Mouse (Mus musculus): ENCODE data around the gene Vmn2r104. TPM values are rescaled to one million over a fixed set of nuclear protein-coding genes. Genes with fewer than 3 reads are reported as not detected.

Vmn2r104 gene
- total RNA-seq (2023): not detected

DNA sequence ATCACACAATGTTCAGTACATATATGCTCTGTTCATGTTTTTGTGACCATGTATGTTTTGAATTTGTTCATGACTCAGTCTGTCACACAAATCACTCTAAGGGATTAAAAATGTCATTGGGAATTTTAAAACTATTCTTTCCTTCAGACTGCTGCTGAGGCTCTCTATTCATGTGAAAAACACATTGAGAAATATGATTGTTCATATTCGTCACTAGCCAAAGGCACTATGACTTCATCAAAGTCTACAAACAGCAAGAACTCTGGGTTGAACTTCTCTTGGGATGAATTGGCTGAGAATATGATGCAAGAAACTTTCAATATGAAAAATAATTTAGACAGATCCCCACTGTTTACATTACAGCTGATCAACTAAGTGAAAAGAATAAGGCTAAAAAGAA is at the start of gene Vmn2r104:
Vmn2r104 (minus strand) TSS at position 101 of the 400 bp plus-strand sequence.

Other genes with a start within 250 kb of the Vmn2r104 start
- gene Fpr-rs7, start 65.9 kb upstream of the Vmn2r104 start, total RNA-seq (2023): not detected
- gene Fpr-rs6, start 134.8 kb upstream of the Vmn2r104 start, total RNA-seq (2023): not detected
- not detected for gene Vmn2r105, start 186.7 kb upstream of the Vmn2r104 start, total RNA-seq (2023)
- not detected for gene Vmn2r106, start 237.2 kb upstream of the Vmn2r104 start, total RNA-seq (2023)

All from CD4-positive naive resting alpha-beta T cell, adult 76 days (primary cell).